Mouse (Mus musculus) olfactory bulb, adult 2 months (tissue): ENCODE data around the gene Plcxd3.

Source experiments
- CTCF ChIP-seq: fragments of 200-500 bp; IDR thresholded peaks from 2 replicates; pipeline ENCODE4 v1.5.1; 2012; ENCODE audit warnings: low read depth, mild to moderate bottlenecking, low read length, moderate library complexity; ENCODE audit not compliant: insufficient read depth
- POLR2A ChIP-seq: fragments of 200-500 bp; IDR thresholded peaks from 2 replicates; pipeline ENCODE4 v1.6.1; 2012; ENCODE audit warnings: mild to moderate bottlenecking, low read depth, low read length, moderate library complexity; ENCODE audit not compliant: insufficient read depth

- no peak for TF ChIP-seq CTCF
- no peak for TF ChIP-seq POLR2A
Measured at GRCm38 (mm10) chr15:4367801-4368200, 7.5 kb upstream of the Plcxd3 start.
